Mouse (Mus musculus) liver, postnatal 0 days (tissue): ENCODE results near the gene Fermt1.

ENCODE experiments used
- CTCF ChIP-seq: sonication (generic); IDR thresholded peaks from 2 replicates; pipeline ENCODE4 v1.5.1; 2016; ENCODE audit warnings: antibody characterized with exemption, low read depth
- EP300 ChIP-seq: IDR thresholded peaks from 2 replicates; pipeline ENCODE4 v1.6.1; 2016; ENCODE audit warnings: antibody characterized with exemption, low read depth, mild to moderate bottlenecking

DNA sequence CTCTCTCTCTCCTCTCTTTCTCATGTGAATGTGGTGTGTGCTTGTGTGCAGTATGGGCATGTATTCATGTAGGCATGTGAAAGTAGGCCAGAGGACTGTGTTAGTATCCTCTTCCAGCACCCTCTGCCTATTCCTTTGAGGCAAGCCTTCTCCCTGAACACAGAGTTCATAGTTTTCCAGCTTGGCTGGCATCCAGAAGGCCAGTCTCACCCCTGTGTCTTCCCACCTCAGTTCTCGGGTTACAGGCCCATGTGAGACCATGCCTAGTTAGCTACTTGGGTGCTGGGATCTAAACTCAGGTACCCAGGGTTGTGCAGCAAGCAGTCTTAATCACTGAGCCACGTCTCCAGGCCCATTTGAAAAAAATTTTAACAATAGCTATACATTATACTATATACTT lies 17.8 kb downstream of the Fermt1 start:
- no peak for TF ChIP-seq CTCF
- TF ChIP-seq EP300: no peak
